Mouse (Mus musculus) liver, embryonic 11.5 days (tissue): Measurements from ENCODE around the gene Ero1l. TPM values are rescaled to one million over a fixed set of nuclear protein-coding genes. Genes with fewer than 3 reads are reported as not detected.

Experiments used
- ATAC-seq: fragments of 200-750 bp; cut with Nextera tagmentation; replicated peaks from 2 replicates; pipeline ENCODE4 v1.8.0; 2017; ENCODE audit warnings: moderate number of reproducible peaks, mild to moderate bottlenecking, moderate TSS enrichment, moderate library complexity; ENCODE audit not compliant: low FRiP score
- DNase-seq: peaks from one replicate; pipeline ENCODE4 v3.0.0-alpha.2; 2017; ENCODE audit warnings: low spot score
- H3K27ac ChIP-seq: fragments of 300-500 bp; sonication (generic); 2 replicates; pipeline ENCODE4 v1.5.1; 2014; ENCODE audit warnings: mild to moderate bottlenecking, low read depth, low read length, control low read depth
- H3K27me3 ChIP-seq: fragments of 300-500 bp; sonication (generic); replicated peaks from 2 replicates; pipeline ENCODE4 v1.6.1; 2014; ENCODE audit warnings: low read length, mixed read lengths; ENCODE audit not compliant: control insufficient read depth, insufficient read depth
- H3K36me3 ChIP-seq: fragments of 300-500 bp; sonication (generic); 2 replicates; pipeline ENCODE4 v1.6.1; 2014; ENCODE audit warnings: mild to moderate bottlenecking, low read length, moderate library complexity, mixed read lengths; ENCODE audit not compliant: control insufficient read depth, insufficient read depth
- H3K4me1 ChIP-seq: fragments of 300-500 bp; sonication (generic); replicated peaks from 2 replicates; pipeline ENCODE4 v1.6.1; 2014; ENCODE audit warnings: low read length, mixed read lengths; ENCODE audit not compliant: control insufficient read depth, insufficient read depth
- H3K4me2 ChIP-seq: fragments of 300-500 bp; sonication (generic); 2 replicates; pipeline ENCODE4 v1.6.1; 2014; ENCODE audit warnings: mild to moderate bottlenecking, control low read depth, moderate library complexity
- H3K4me3 ChIP-seq: fragments of 300-500 bp; sonication (generic); 2 replicates; pipeline ENCODE4 v1.5.1; 2014; ENCODE audit warnings: low read depth, low read length, control low read depth
- H3K9ac ChIP-seq: fragments of 300-500 bp; sonication (generic); 2 replicates; pipeline ENCODE4 v1.6.1; 2014; ENCODE audit warnings: low read depth, low read length, control low read depth
- H3K9me3 ChIP-seq: fragments of 300-500 bp; sonication (generic); 2 replicates; pipeline ENCODE4 v1.6.1; 2016; ENCODE audit warnings: low read length, inconsistent platforms, mixed read lengths; ENCODE audit not compliant: control insufficient read depth
- WGBS: fragments of 180-500 bp; shearing (Covaris S2); extraction: QIAGEN DNeasy Blood & Tissue Kit; methylation state at CpG from one replicate; pipeline ENCODE4 v1.1.7; 2014; 5-methylcytosine and 5-hydroxymethylcytosine counted together
- polyA plus RNA-seq: library from polyadenylated mRNA; unstranded; fragments of >200 nt; fragmentation: Nextera tagmentation; extraction: Ambion mirVana; gene quantifications from 2 replicates; pipeline ENCODE4 v1.2.1, GENCODE M21; 2014

The Ero1l gene
- polyA plus RNA-seq, 1 experiment from 2014 or later = 64.4 TPM

DNA sequence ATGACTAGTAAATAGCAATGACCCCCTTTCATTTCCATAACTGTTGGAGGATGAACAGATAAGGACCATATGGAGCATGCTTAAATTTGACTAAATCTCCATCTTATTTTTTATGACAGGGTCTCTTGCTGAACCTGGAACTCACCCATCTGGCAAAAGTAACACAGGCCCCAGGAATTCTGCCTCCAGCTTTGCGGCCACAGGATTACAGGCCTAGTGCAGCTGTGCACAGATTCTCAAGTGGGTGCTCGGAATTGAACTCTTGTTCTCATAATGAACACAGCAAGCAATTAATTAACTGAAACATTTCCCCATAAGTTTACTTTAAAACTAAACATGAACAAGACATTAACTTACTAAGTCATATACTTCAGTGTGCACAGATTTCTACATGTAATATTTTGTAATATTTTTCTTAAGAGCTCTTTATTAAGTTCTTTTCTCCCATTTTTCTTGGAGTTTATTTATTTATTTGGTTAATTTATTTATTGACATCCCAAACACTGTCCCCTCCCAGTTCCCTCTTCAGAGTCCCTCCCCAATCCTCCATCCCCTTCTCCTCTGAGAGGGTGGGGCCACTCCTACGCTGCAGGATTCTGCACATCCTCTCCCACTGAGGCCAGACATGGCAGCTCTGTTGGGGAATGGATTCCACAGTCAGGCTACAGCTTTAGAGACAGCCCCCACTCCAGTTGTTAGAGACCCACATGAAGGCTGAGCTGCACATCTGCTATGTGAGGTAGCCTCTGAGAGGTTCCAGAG, 54.6 kb downstream of the Ero1l start:
- no peak for ATAC-seq
- H3K9me3 ChIP-seq = no peaks in the 10 kb centered on the region
- WGBS = 75% methylated on average over 3 of the region's 3 CpGs

DNA sequence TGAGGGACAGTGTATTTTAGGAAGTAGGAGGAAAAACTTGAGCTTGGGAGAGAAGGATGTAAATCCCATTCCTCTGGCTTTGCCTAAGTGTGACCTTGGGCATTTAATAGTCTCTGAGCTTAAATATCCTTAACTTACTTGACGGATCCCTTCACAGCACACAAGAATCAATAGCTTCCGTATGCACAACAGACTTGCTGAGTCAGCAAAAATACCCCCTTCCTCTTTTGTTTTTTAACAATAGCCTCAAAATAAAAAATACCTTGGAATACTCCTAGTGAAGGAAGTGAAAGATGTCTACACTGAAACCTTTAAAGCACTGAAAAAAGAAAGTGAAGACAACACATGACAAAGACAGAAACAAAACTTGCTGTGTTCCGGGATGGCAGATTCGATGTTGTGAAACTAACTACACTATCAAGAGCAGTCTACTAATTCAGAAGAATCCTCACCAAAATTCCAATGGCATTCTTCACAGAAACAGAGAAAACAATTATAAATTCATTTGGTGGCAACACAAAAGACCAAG, 67.0 kb downstream of the Ero1l start:
- DNase-seq = no peak
- H3K9me3 ChIP-seq = no peaks in the 10 kb centered on the region
- no peak overlapping the region for H3K4me2 ChIP-seq
- H3K27me3 ChIP-seq = no peaks in the 10 kb centered on the region
- WGBS = 77% methylated on average over 4 of the region's 4 CpGs
- H3K36me3 ChIP-seq = no peaks in the 10 kb centered on the region
- H3K4me3 ChIP-seq = no peak overlapping the region
- no peak overlapping the region for H3K27ac ChIP-seq
- no peaks in the 10 kb centered on the region for H3K4me1 ChIP-seq
- no peak for ATAC-seq
- no peak overlapping the region for H3K9ac ChIP-seq

More for the DNA sequence above, 54.6 kb downstream of the Ero1l start:
- DNase-seq = no peak
- Histone ChIP-seq H3K4me3 (no peak overlapping the region), H3K27me3 (no peaks in the 10 kb centered on the region), H3K36me3 (no peaks in the 10 kb centered on the region), H3K4me1 (no peaks in the 10 kb centered on the region), H3K27ac (no peak overlapping the region), H3K4me2 (no peak overlapping the region), H3K9ac (no peak overlapping the region)

DNA sequence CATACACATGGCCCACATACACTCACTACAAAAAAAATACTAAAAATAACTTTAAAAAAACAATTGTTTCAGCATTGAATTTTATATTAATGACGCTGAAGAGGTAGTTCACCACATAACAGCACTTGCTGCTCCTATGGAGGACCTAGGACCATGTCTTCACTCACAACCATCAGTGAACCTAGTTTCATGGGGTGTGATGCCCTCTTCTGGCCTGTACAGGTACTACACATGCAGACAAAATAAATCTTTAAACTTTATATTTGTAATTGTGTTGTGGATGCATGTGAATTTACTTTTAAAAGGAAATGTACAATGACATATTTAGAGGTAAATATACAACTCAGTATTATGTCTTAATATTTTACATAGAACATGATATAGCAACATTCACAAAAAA, 77.0 kb downstream of the Ero1l start:
- Histone ChIP-seq H3K4me1 (no peaks in the 10 kb centered on the region), H3K9ac (no peak overlapping the region), H3K4me2 (no peak overlapping the region), H3K4me3 (no peak overlapping the region), H3K9me3 (no peaks in the 10 kb centered on the region), H3K36me3 (no peaks in the 10 kb centered on the region), H3K27ac (no peak overlapping the region), H3K27me3 (no peaks in the 10 kb centered on the region)
- no peak for DNase-seq
- ATAC-seq = no peak
- 44% methylated on average over 1 of the region's 1 CpGs for WGBS

DNA sequence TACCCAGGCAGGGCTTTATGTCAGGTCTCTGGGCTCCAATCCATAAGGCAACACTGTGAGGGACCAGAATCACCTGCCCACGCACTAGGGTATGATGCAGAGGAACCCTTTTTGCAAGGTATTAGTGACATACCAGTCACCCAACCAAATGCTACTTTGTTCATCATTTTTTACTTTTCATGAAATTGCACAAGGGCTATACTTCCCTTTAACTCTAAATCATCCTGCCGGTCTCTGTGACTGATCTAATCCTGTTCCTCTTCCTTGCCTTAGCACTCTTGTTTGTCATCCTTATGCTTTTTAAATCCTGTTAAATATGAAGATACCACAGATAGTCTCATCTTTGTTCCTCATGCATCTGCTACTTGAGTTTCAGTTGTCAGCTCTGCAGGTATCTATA, 79.5 kb downstream of the Ero1l start:
- H3K9me3 ChIP-seq = no peaks in the 10 kb centered on the region
- WGBS = 50% methylated on average over 2 of the region's 2 CpGs
- no peak overlapping the region for H3K4me2 ChIP-seq
- H3K27ac ChIP-seq = no peak overlapping the region
- H3K36me3 ChIP-seq = no peaks in the 10 kb centered on the region
- no peak overlapping the region for H3K9ac ChIP-seq
- H3K4me3 ChIP-seq = no peak overlapping the region
- H3K4me1 ChIP-seq = no peaks in the 10 kb centered on the region
- ATAC-seq (no peak), DNase-seq (no peak)
- no peaks in the 10 kb centered on the region for H3K27me3 ChIP-seq

Other genes with a start within 250 kb of the Ero1l start
- 0.62 and 0.69 TPM in 2 replicates for gene Gpr137c, start 99.1 kb downstream of the Ero1l start, polyA plus RNA-seq
- gene Txndc16, start 98.4 kb downstream of the Ero1l start, polyA plus RNA-seq = 4.1 TPM in 2 replicates
- gene Psmc6, start 11.0 kb upstream of the Ero1l start, polyA plus RNA-seq = 178 and 191 TPM in 2 replicates
- gene Styx, start 32.3 kb upstream of the Ero1l start, polyA plus RNA-seq = 40.1 and 46.9 TPM in 2 replicates
- gene Gnpnat1, start 86.1 kb upstream of the Ero1l start, polyA plus RNA-seq = 49.7 and 51.5 TPM in 2 replicates
- 57.6 and 61.9 TPM in 2 replicates for gene Fermt2, start 211.3 kb upstream of the Ero1l start, polyA plus RNA-seq